Mouse (Mus musculus) neural tube, embryonic 12.5 days (tissue): ENCODE data around the gene 7530416G11Rik. TPM values are rescaled to one million over a fixed set of nuclear protein-coding genes. Genes with fewer than 3 reads are reported as not detected.

ENCODE experiments used
- ATAC-seq: fragments of 200-750 bp; cut with Nextera tagmentation; 2 replicates; pipeline ENCODE4 v1.8.0; 2017; ENCODE audit warnings: low read depth, mild to moderate bottlenecking, moderate TSS enrichment, moderate library complexity; ENCODE audit not compliant: low FRiP score
- H3K27ac ChIP-seq: fragments of 300-500 bp; sonication (generic); 2 replicates; pipeline ENCODE4 v1.5.1; 2016
- H3K27me3 ChIP-seq: fragments of 300-500 bp; sonication (generic); replicated peaks from 2 replicates; pipeline ENCODE4 v1.6.1; 2016; ENCODE audit warnings: mild to moderate bottlenecking
- H3K36me3 ChIP-seq: fragments of 300-500 bp; sonication (generic); 2 replicates; pipeline ENCODE4 v1.6.1; 2016; ENCODE audit warnings: mild to moderate bottlenecking
- H3K4me1 ChIP-seq: fragments of 300-500 bp; sonication (generic); 2 replicates; pipeline ENCODE4 v1.6.1; 2016
- H3K4me2 ChIP-seq: fragments of 300-500 bp; sonication (generic); replicated peaks from 2 replicates; pipeline ENCODE4 v1.6.1; 2016; ENCODE audit warnings: mild to moderate bottlenecking
- H3K4me3 ChIP-seq: fragments of 300-500 bp; sonication (generic); 2 replicates; pipeline ENCODE4 v1.5.1; 2016
- H3K9ac ChIP-seq: fragments of 300-500 bp; sonication (generic); 2 replicates; pipeline ENCODE4 v1.6.1; 2016; ENCODE audit warnings: mild to moderate bottlenecking
- H3K9me3 ChIP-seq: fragments of 300-500 bp; sonication (generic); 2 replicates; pipeline ENCODE4 v1.6.1; 2016; ENCODE audit warnings: mild to moderate bottlenecking
- WGBS: fragments of 180-500 bp; shearing (Covaris S2); methylation state at CpG from one replicate; pipeline ENCODE4 v1.1.7; 2016; 5-methylcytosine and 5-hydroxymethylcytosine counted together
- polyA plus RNA-seq: library from polyadenylated mRNA; unstranded; fragments of >200 nt; fragmentation: Nextera tagmentation; extraction: Ambion mirVana; gene quantifications from 2 replicates; pipeline ENCODE4 v1.2.1, GENCODE M21; 2016

Gene 7530416G11Rik
- polyA plus RNA-seq, 1 experiment from 2014 or later = not detected

DNA sequence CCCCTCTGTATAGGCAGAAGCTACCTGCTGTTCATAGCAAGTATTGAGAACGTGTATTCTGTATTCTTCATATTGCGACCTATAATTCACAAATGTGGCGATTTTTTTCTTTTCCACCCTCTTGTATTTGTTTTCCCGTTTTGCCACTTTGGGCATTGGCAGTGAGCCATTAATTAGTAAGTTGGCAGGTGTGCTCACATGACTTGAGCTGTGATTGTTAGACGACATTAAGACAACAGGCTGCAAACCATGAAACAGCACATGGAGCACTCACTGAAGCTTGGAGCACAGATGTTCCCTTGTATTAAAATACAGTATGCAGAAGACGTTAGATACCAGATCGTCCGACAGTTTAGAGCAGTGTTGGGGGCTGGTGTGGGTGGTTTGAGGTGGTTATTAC is 46.1 kb downstream of the 7530416G11Rik start:
- no peaks in the 10 kb centered on the region for H3K27me3 ChIP-seq
- 63% methylated on average over 8 of the region's 8 CpGs for WGBS
- no peak overlapping the region for H3K9ac ChIP-seq

DNA sequence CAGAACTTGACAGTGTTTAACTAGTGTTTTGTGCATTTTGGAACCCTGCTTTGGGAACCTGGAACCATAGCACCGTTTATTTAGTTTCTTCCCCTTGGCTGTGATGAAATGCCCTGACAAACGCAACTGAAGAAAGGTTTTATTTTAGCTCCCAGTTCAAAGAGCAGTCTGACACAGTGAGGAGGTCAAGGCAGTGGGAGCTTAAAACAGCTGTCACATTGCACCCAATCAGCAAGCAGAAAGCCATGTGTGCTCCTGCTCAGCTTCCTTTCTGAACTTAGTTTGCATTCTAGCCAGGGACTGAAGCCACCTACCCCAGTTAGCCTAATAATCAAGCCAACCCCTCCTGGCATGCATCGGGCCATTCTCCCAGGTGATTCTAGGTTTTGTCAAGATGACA is 56.4 kb downstream of the 7530416G11Rik start:
- no peak for ATAC-seq
- Histone ChIP-seq H3K27ac (no peak overlapping the region), H3K4me2 (no peak overlapping the region), H3K9me3 (no peaks in the 10 kb centered on the region), H3K9ac (no peak overlapping the region), H3K36me3 (peaks cover 12% of the 10 kb centered on the region), H3K4me3 (no peak overlapping the region), H3K4me1 (no peaks in the 10 kb centered on the region), H3K27me3 (no peaks in the 10 kb centered on the region)
- WGBS = 75% methylated on average over 3 of the region's 3 CpGs

More for the DNA sequence above, 46.1 kb downstream of the 7530416G11Rik start:
- Histone ChIP-seq H3K36me3 (0 out of 2 replicates have a peak, but pooled peaks cover 5% of the 10 kb centered on the region), H3K4me1 (peaks cover 61% of the 10 kb centered on the region), H3K9me3 (no peaks in the 10 kb centered on the region), H3K27ac (no peak overlapping the region), H3K4me2 (no peak overlapping the region), H3K4me3 (no peak overlapping the region)
- ATAC-seq = no peak

Other genes starting within 250 kb of the 7530416G11Rik start
- gene Atxn10, start 167.0 kb downstream of the 7530416G11Rik start, polyA plus RNA-seq = 453 and 459 TPM in 2 replicates
- 90.3 and 99.7 TPM in 2 replicates for gene Wnt7b, start 79.2 kb upstream of the 7530416G11Rik start, polyA plus RNA-seq
- 1.1 and 1.5 TPM in 2 replicates for gene Ppara, start 231.8 kb upstream of the 7530416G11Rik start, polyA plus RNA-seq